Mouse (Mus musculus): ENCODE measurements around the gene Spink8.
A peak's percentile ranks its signal among the peaks of the same experiment; 100 is the strongest.

DNA sequence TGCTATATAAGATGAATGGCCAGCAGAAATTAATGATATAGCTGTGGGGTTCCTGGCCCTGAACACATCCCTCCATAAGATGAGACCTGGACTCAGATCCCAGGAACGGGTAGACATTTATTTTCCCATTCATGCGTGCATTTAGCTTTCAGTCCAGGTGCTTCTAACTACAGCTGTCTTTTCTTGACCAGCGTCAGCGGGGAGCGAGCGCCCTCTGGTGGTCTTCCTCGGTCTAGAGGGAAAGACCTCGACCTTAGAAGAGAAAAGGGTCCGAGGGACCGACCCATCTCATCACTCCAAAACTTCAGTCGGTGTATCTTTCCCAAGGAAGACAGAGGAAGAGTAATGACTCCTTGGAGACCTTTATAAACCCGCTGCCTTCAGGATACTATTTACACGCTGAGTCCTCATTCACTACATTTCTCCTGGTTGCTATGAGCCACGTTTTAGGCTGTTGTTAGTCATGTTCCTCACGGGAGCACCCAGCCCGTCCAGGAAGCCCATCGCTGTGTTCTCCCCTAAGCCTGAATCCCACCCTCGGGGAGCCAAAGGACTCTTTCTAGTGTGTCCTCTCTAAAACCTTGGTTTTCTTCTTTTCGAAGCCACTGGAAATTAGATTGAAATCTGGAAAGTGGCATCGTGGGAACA lies 50.4 kb downstream of the Spink8 start:
- TF ChIP-seq POLR2A (IDR thresholded peaks at IDR 0.05; ENCODE audit: extremely low read depth, insufficient read depth, low read length) = no peak
- TF ChIP-seq CTCF (IDR thresholded peaks at IDR 0.05; ENCODE audit: low read depth, low read length) = peak; percentile 94

Measured in liver, adult 2 months (tissue).